Mouse (Mus musculus) E14TG2a.4 (cell line): ENCODE measurements around the gene Ccdc136.

Experiments
- CTCF ChIP-seq: conservative IDR thresholded peaks from 2 replicates; pipeline ENCODE4 v1.5.1; 2014; ENCODE audit warnings: low read length
- NANOG ChIP-seq: IDR thresholded peaks from 2 replicates; pipeline ENCODE4 v1.6.1; 2014; ENCODE audit warnings: borderline replicate concordance, low read length, mixed read lengths

DNA sequence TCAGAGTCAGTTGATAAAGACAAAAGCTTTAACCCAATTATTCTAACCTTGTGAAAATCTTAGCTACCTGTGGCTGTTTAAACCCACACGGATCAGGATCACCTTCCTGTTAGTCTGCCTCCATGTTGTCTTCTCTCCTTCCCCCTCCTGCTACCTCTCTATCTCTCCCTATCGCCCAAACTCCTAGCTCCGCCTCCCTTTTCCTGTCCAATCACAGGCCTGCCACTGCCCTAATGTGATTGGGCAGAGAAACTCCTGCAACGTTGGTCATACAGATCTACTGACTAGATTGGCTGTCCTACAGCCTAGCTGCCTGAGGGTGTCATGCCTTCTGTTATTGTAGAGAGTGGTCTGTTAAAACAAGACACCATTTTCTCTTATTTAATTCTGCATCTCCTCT, 53.7 kb downstream of the Ccdc136 start:
- TF ChIP-seq CTCF (no peak), NANOG (no peak)
